Mouse (Mus musculus) Patski (cell line): ENCODE results near the gene Zbtb14. TPM values are rescaled to one million over a fixed set of nuclear protein-coding genes. Genes with fewer than 3 reads are reported as not detected.

Source experiments
- ATAC-seq: fragments of 100-300 bp; one replicate; pipeline ENCODE4 v1.8.0; 2021
- CTCF ChIA-PET: fragments of 350-600 bp; sonication (Branson Sonifier 250); formaldehyde crosslinking; loops from one replicate; lab custom pipeline; 2022; ENCODE audit warnings: inconsistent platforms; lab: Charles Lee
- POLR2A ChIA-PET: fragments of 350-600 bp; sonication (Branson Sonifier 250); formaldehyde crosslinking; loops from one replicate; lab custom pipeline; 2022; ENCODE audit warnings: antibody characterized with exemption, inconsistent platforms; lab: Charles Lee
- DNase-seq: peaks from one replicate; pipeline ENCODE4 v3.0.0-alpha.2; 2011; ENCODE audit warnings: low read depth, low spot score
- H3K27me3 ChIP-seq: fragments of 371-371 bp; one replicate; pipeline ENCODE4 v1.5.1; 2021
- CTCF ChIP-seq: fragments of 100-300 bp; IDR thresholded peaks from one replicate; pipeline ENCODE4 v1.5.1; 2021
- in situ Hi-C: fragments of 300-500 bp; cut with MboI; formaldehyde crosslinking; loops from 3 replicates; pipeline ENCODE4 v1.11.1; 2018; ENCODE audit warnings: low pct_unique_long_range_greater_than_20kb, mixed read lengths
- polyA plus RNA-seq: library from polyadenylated mRNA; unstranded; gene quantifications from one replicate; pipeline ENCODE4 v1.2.3, GENCODE M21; 2021

Gene Zbtb14
- 14.1 TPM for polyA plus RNA-seq

DNA sequence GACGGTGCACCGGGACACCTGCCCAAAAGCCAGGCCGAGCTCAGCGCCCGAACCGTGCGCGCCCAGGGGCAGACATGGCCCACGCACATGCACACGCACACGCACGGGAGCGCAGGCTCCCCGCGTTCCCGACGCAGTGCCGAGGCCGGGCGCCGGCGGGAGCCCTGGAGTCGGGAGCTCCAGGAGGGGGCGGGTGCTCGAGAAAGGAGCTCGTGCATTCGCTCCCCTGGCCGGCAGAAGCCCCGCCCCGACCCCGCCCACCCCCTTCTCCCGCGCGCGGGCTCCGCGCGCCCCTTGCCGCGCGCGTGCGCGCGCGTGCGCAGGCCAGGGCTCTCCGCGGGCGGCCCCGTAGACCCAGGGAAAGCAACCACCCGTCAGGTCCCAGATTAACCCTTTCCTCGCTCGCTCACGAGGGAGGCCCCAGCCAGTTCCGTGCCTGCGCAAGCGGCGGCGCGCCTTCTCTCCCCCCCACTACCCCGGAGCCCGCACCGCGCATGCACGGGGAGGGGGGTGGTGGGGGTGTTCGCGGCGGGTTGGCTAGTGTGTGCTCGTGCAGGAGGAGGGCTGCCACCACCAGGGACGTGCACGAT, at the start of gene Zbtb14:
Gene Zbtb14 (plus strand): TSS at position 540 of the 590 bp plus-strand sequence.
- ChIA-PET CTCF (no interaction called here), POLR2A (no interaction called here)
- peak; percentile 85 for DNase-seq
- in situ Hi-C loops, result no loop called here
- ATAC-seq, result peak; percentile 74
- no peaks in the 10 kb centered on the region for H3K27me3 ChIP-seq
- TF ChIP-seq CTCF, result no peak

DNA sequence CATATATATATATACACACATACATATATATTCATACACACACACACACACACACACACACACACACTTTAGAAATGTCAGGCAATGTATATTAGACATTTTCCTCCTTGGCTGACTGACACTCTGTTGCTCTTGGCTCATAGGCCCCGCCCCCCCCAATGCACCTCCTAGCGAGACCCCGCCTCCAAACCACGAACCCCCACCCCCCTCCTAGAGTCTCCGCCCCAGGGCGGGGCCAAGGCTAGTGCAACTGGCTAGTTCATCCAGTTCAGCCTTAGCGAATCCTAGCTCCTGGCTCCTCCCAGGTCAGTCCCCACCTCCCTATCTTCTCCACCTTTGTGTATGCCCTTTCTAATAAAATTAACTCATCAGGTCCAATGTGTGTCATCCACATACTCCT, 36.8 kb upstream of the Zbtb14 start:
- H3K27me3 ChIP-seq, result peaks cover 25% of the 10 kb centered on the region
- POLR2A ChIA-PET, result no interaction called here
- in situ Hi-C loops, result no loop called here
- ATAC-seq (no peak), DNase-seq (no peak)
- TF ChIP-seq CTCF, result no peak
- CTCF ChIA-PET, result no interaction called here

DNA sequence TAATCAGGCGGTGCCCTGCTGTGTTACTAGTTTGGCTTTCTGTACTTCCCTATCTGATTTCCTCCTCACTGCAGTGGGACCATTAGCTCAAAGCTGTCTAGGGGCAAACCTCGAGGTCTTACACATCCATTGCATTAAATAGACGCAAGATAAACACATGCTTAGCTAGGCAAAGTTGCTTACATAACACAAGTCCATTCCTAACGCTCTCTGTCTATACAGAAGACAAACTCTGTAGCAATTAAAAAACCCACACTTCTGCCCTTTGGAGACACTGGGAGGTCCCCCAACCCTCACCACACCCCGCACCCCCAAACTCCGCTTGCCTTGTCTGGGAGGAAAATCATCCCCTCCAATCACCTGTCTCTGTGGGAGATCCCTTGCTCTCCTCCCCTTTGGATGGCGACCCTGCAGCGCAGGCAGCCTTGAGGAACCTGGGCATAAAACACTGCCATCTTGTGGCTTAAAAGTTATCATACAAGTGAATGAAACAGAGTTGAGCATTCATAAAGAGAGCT, 33.8 kb upstream of the Zbtb14 start:
- ChIA-PET CTCF (interaction anchor here (0.6 kb wide), 2 partner anchors 28 to 34 kb away, joined by 3 to 4 read pairs; no protein-coding TSS in a partner anchor), POLR2A (no interaction called here)
- DNase-seq (no peak), ATAC-seq (peak; percentile 73)
- in situ Hi-C loops, result no loop called here
- peak; percentile 59 for TF ChIP-seq CTCF
- peaks cover 15% of the 10 kb centered on the region for H3K27me3 ChIP-seq

DNA sequence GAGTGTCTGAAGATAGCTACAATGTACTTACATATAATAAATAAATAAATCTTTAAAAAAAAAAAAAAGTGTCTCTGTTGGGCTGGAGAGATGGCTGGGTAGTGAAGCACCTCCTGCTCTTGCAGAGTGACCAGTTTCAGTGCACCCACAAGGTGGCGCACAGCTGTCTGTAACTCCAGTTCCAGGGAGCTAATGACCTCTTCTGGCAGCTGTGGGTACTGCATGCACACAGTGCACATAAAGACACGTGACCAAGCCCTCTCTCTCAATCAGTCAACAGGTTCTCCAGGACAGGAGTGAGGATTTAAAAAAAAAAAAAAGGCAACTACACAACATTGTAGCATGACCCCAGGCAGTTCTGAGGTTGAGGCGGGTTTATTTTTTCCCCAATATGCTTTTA, 17.8 kb upstream of the Zbtb14 start:
- peaks cover 10% of the 10 kb centered on the region for H3K27me3 ChIP-seq
- ChIA-PET POLR2A (no interaction called here), CTCF (no interaction called here)
- TF ChIP-seq CTCF, result peak; percentile 73
- DNase-seq, result no peak
- no peak for ATAC-seq
- in situ Hi-C loops, result no loop called here

DNA sequence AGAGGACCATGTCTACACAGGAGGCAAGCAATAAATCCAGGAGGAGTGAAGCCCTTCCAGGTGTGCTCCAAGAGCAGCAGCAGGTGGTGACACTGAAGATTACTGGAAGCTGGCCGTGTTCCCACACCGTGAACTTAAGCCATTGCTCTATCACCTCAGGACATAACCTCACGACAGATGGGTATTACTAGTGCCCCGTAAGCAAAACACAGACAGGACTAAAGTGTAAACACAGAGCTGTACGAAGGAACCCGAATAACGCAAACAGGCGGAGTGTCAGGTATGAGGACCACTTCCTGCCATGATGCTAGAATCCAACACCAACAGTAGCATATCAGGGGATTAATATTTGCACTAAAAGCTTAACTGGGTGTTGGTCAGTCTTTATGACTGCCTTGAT, 2.0 kb upstream of the Zbtb14 start:
- POLR2A ChIA-PET, result no interaction called here
- no peak for TF ChIP-seq CTCF
- ATAC-seq, result no peak
- CTCF ChIA-PET, result no interaction called here
- no peaks in the 10 kb centered on the region for H3K27me3 ChIP-seq
- DNase-seq, result no peak
- in situ Hi-C loops, result no loop called here

DNA sequence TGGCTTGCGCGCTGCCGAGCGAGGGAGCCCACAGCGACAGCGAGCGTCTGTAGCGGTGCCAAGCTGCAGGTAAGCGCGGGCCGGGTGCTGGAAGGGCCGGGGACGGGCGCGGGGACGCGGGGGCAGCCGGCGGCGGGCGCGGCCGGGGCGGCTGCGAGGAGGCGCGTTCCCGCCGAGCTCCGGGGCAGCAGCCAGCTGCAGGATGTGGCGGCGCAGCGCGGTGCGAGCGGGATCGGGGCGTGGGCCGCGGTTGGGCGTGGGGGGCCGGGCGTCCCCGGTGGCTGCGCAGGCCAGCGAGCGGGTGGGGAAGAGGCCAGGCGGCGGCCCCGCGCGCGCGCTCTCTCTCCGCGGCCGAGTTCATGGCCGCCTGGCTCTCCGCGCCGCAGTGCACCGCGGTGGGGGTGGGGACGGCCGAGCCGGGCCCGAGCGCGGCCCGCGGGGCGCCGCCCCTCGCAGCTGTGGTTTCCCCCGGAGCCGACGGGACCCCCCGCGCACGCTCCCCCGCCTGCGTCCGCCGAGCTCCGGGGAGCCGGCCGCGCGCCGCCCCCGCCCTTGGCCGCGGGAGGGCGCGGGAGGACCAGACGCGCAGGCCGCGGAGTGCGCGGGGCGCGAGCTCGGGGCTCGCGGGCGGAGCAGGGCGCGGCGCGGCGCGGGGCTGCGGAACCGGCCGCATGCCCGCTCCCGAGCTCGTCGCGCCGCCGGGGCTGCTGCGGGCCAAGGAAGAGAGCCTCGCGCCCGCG, 521 bp downstream of the Zbtb14 start:
- H3K27me3 ChIP-seq, result no peaks in the 10 kb centered on the region
- in situ Hi-C loops, result no loop called here
- DNase-seq (no peak), ATAC-seq (peak; percentile 54)
- no peak for TF ChIP-seq CTCF
- ChIA-PET CTCF (interaction anchor here (1.0 kb wide), 1 partner anchor 12 kb away, joined by 4 read pairs; no protein-coding TSS in a partner anchor), POLR2A (interaction anchor here (1.5 to 1.7 kb wide), 2 partner anchors 14 to 34 kb away, joined by 4 to 5 read pairs; no protein-coding TSS in a partner anchor)

DNA sequence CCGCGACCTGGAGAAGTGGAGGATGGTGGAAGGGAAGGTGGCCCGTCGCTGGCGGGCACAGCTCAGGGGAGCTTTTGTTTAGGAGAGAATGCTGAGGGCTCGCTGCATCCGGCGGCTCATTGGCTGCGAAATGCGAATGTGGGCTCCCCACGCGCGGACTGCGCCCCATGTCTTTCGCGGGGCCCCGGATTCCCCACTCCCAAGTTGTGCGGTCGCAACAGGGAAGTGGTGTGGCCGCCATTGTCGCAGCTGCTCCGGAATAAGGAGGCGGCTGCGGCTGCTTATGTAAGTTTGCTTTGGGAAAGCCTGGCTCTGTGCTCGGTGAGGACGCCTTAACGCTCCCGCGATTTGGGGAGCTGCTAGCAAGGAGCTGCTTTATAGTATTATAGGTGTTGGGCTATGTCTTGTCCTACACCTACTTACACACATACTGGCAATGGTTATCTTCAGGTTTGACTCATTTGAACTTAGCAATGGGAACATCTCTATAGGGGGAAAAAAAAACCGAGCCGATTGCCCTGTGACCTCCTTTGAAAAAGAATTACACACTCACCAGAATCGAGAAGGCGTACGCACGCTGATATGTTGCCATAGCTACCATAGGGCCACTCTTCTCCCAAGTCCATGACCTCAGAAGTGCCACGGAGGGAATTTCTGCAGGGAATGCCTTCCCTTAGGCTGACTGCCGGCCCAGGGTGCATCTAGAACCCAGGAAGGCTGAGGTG, 1.3 kb downstream of the Zbtb14 start:
- CTCF ChIA-PET, result interaction anchor here (1.0 kb wide), 1 partner anchor 11 kb away, joined by 4 read pairs; no protein-coding TSS in a partner anchor
- ATAC-seq, result peak; percentile 29

DNA sequence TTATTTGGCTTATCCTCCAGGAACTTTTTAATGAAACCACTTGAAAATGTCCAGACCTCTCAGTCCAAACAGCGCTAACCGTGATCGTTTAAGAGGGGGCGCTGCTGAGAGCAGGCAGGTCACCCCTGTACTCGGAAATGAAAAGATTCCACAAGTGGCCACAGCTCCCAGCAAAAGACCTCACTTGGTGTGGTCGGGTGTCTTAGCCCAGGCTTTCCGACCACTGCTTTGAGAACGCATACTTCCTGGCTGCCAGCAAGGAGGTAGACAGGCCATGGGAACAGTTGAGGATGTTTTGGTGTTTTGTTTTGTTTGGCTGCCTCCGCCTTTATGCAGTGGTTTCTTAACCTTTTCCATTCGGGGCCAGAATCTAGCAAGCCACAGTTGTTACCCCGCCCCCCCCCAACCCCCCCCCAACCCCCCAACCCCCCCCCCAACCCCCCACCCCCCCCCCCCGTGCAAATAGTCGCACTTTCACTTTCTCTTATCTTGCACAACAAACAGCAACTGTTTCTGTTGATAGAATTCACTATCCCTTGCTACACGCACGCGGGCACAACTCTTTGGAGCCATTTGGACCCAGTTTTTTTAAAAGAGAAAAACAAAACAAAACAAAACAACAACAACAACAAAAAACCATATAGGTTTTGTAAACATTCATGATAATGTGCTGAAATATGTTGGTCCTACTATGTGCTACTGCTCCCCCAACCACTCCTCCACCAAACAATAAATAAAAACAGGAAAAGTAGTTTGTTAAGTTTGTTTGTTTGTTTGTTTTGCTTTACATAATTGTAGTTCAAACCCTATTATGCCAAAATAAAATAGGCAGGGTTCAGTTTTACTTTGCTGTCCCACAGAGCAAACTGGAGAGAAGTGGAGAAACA, 13.5 kb downstream of the Zbtb14 start:
- CTCF ChIA-PET, result interaction anchor here (1.7 to 2.7 kb wide), 2 partner anchors 13 to 20 kb away, joined by 4 to 7 read pairs; no protein-coding TSS in a partner anchor
- no peak for TF ChIP-seq CTCF
- ATAC-seq (no peak), DNase-seq (no peak)
- H3K27me3 ChIP-seq, result peaks cover 7% of the 10 kb centered on the region
- POLR2A ChIA-PET, result no interaction called here
- in situ Hi-C loops, result no loop called here

More for the DNA sequence above, 1.3 kb downstream of the Zbtb14 start:
- no peak for DNase-seq
- no peak for TF ChIP-seq CTCF
- in situ Hi-C loops, result no loop called here
- POLR2A ChIA-PET, result interaction anchor here (1.5 to 1.7 kb wide), 2 partner anchors 13 to 33 kb away, joined by 4 to 5 read pairs; no protein-coding TSS in a partner anchor
- H3K27me3 ChIP-seq, result no peaks in the 10 kb centered on the region

DNA sequence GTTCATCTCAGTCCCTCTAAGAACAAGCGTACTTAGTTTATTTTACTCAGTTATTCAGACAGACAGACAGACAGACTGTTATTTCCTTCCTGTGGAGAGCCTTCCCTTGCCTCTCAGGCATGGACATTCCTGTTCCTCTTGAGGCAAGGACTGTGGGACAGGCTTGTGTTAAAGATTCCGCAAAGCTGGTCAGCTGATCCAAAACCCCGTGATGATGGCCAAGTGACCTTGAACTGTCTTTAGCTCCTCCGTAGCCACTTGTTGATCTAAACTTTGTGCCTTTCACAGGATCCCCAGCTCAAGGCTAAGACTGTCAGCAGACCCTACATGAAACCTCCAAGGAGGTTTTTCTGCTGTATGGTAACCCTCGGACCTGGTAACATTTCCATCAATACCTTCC, 14.3 kb downstream of the Zbtb14 start:
- CTCF ChIA-PET, result interaction anchor here (2.7 kb wide), 1 partner anchor 19 kb away, joined by 7 read pairs; no protein-coding TSS in a partner anchor
- peaks cover 11% of the 10 kb centered on the region for H3K27me3 ChIP-seq
- ATAC-seq (no peak), DNase-seq (no peak)
- in situ Hi-C loops, result no loop called here
- no peak for TF ChIP-seq CTCF
- POLR2A ChIA-PET, result interaction anchor here (1.0 kb wide), 1 partner anchor 13 kb away, joined by 4 read pairs; no protein-coding TSS in a partner anchor
